Mouse (Mus musculus): ENCODE results near the gene Lama5. TPM values are rescaled to one million over a fixed set of nuclear protein-coding genes. Genes with fewer than 3 reads are reported as not detected.
A peak's percentile ranks its signal among the peaks of the same experiment; 100 is the strongest.

Lama5 gene
- polyA plus RNA-seq, 1 experiment from 2014 or later: 54.1 TPM

DNA sequence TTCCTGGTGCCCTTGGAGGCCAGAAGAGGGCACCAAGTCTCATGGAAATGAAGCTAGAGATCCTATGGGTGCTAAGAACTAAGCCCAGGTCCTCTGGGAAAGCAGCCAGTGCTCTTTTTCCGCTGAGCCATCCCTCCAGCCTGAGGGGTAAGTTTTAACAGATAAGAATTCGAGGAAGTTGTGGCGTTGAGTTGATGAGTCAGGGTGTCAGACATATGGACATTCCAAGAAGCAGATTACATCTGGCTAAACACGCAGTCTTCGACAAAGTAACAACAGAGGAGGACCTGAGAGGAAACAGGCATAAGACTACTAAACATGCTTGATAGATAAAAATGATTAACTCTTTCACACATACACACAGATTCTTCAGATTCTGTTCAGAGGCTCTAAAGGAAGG is 12.9 kb upstream of the Lama5 start:
- no peak overlapping the region for H3K9ac ChIP-seq (ENCODE audit: low read depth, low read length)
- H3K4me2 ChIP-seq (replicated peaks; ENCODE audit: low read depth, low read length): no peak overlapping the region
- WGBS: 86% methylated on average over 5 of the region's 5 CpGs
- H3K27me3 ChIP-seq (ENCODE audit: control insufficient read depth, insufficient read depth, low read length): no peaks in the 10 kb centered on the region
- 0 out of 2 replicates have a peak, but pooled peaks cover 4% of the 10 kb centered on the region for H3K4me1 ChIP-seq (ENCODE audit: control insufficient read depth, insufficient read depth, low read length)
- H3K27ac ChIP-seq (ENCODE audit: low read depth, low read length): no peak overlapping the region
- H3K9me3 ChIP-seq (ENCODE audit: control insufficient read depth, low read length): no peaks in the 10 kb centered on the region
- no peaks in the 10 kb centered on the region for H3K36me3 ChIP-seq (ENCODE audit: control insufficient read depth, insufficient read depth, low read length)
- no peak overlapping the region for H3K4me3 ChIP-seq (ENCODE audit: low read length)
- no peak for ATAC-seq (ENCODE audit: low FRiP score, low TSS enrichment)

DNA sequence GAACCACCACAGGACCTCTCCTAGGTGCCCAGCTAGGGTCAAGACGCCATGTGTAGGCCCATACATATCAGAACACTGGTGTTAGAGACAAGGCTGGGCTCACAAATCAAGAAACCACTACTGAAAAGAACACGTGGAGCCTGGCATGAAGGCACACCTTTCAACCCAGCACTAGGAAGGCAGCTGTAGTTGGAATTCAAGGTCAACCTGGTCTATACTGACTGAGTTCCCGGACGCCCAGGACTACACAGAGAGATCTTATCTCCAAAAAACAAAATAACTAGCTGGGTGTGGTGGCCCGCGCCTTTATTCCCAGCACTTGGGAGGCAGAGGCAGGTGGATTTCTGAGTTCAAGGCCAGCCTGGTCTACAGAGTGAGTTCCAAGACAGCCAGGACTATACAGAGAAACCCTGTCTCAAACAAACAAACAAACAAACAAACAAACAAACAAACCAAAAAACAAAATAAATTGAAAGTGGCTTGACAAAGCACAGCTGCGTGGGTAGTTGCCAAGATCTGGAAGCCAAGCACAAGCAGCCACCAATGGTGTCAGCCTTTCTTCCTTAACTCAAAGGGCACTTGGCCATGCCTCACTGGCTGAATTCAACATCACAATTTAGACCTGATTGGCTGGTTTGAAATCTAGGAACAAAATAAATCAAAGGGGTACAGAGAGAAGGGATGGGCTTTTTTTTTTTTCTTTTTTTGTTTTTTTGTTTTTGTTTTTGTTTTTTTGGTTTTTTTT is 12.1 kb upstream of the Lama5 start:
- H3K36me3 ChIP-seq (ENCODE audit: control insufficient read depth, insufficient read depth, low read length): no peaks in the 10 kb centered on the region
- no peak overlapping the region for H3K4me2 ChIP-seq (replicated peaks; ENCODE audit: low read depth, low read length)
- H3K4me3 ChIP-seq (ENCODE audit: low read length): no peak overlapping the region
- no peak overlapping the region for H3K9ac ChIP-seq (ENCODE audit: low read depth, low read length)
- no peaks in the 10 kb centered on the region for H3K9me3 ChIP-seq (ENCODE audit: control insufficient read depth, low read length)
- ATAC-seq (ENCODE audit: low FRiP score, low TSS enrichment): no peak
- 88% methylated on average over 7 of the region's 7 CpGs for WGBS
- H3K27me3 ChIP-seq (ENCODE audit: control insufficient read depth, insufficient read depth, low read length): no peaks in the 10 kb centered on the region
- peak overlapping the region; percentile 24; the same call in 1 of the 2 replicates for H3K27ac ChIP-seq (ENCODE audit: low read depth, low read length)
- H3K4me1 ChIP-seq (ENCODE audit: control insufficient read depth, insufficient read depth, low read length): 0 out of 2 replicates have a peak, but pooled peaks cover 4% of the 10 kb centered on the region

DNA sequence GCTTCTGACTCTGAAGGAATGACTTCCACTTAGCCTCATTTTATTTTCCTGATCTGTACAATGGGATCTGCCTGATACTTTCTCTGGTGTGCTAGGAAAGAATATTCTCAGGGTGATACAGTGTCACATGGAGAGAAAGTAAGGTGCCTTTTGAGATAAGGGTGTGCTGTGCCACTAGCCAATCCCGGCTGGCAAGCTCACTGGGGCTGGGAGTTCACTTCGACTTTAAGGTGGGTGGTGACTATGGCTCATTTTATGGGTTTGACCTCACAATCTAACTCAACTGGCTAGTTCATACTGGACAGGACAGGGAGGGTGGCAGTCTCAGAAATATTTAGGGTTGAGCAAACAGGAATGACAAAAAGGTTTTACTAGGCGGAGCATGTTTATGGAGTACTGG is 11.3 kb upstream of the Lama5 start:
- Histone ChIP-seq H3K27ac (ENCODE audit: low read depth, low read length) (no peak overlapping the region), H3K9me3 (ENCODE audit: control insufficient read depth, low read length) (no peaks in the 10 kb centered on the region), H3K4me3 (ENCODE audit: low read length) (no peak overlapping the region), H3K4me2 (replicated peaks; ENCODE audit: low read depth, low read length) (no peak overlapping the region), H3K4me1 (ENCODE audit: control insufficient read depth, insufficient read depth, low read length) (0 out of 2 replicates have a peak, but pooled peaks cover 6% of the 10 kb centered on the region), H3K27me3 (ENCODE audit: control insufficient read depth, insufficient read depth, low read length) (no peaks in the 10 kb centered on the region), H3K36me3 (ENCODE audit: control insufficient read depth, insufficient read depth, low read length) (no peaks in the 10 kb centered on the region), H3K9ac (ENCODE audit: low read depth, low read length) (no peak overlapping the region)
- 43% methylated on average over 3 of the region's 3 CpGs for WGBS
- no peak for ATAC-seq (ENCODE audit: low FRiP score, low TSS enrichment)

DNA sequence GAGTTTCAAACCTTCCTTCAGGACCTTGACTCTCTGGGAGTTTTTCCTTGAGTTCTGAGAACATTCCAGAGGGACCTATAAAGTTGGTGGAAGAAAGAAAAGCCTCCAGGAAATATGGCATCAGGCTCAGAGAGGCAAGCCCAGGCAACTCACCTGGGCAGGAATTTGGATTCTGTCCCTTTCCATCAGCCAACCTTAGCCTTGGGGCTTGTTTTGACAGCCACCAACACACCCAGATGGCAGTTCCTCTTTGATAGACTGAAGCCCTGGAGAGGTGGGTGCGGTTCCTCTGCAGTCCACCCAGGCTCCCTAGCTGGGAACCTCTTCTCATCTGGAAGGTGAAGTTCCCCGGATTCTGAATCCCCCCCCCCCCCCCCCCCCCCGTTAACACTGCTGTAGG is 10.8 kb upstream of the Lama5 start:
- Histone ChIP-seq H3K4me3 (ENCODE audit: low read length) (no peak overlapping the region), H3K36me3 (ENCODE audit: control insufficient read depth, insufficient read depth, low read length) (no peaks in the 10 kb centered on the region), H3K4me2 (replicated peaks; ENCODE audit: low read depth, low read length) (no peak overlapping the region), H3K9ac (ENCODE audit: low read depth, low read length) (no peak overlapping the region), H3K27me3 (ENCODE audit: control insufficient read depth, insufficient read depth, low read length) (no peaks in the 10 kb centered on the region), H3K9me3 (ENCODE audit: control insufficient read depth, low read length) (no peaks in the 10 kb centered on the region), H3K4me1 (ENCODE audit: control insufficient read depth, insufficient read depth, low read length) (0 out of 2 replicates have a peak, but pooled peaks cover 6% of the 10 kb centered on the region), H3K27ac (ENCODE audit: low read depth, low read length) (no peak overlapping the region)
- no peak for ATAC-seq (ENCODE audit: low FRiP score, low TSS enrichment)
- 49% methylated on average over 2 of the region's 3 CpGs for WGBS

DNA sequence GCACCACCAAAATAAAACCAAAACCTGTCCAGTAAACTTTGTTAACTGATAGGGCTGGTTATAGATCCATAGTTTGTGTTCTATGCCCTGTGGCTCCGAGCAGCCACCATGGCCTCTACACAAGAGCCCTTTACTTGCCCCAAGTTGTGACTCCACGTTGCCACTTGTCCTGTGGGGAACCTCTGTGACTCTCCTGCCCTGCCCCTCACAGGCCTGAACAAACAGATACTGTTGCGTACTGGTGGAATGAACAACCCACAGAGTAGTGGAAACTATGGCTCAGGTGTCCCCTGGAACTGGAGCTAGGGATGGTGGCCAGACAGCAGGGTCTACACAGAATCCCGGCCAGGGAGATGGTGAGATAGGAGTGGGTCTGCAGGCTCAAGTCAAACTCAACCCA is 10.1 kb upstream of the Lama5 start:
- H3K4me2 ChIP-seq (replicated peaks; ENCODE audit: low read depth, low read length): no peak overlapping the region
- no peak overlapping the region for H3K9ac ChIP-seq (ENCODE audit: low read depth, low read length)
- ATAC-seq (ENCODE audit: low FRiP score, low TSS enrichment): no peak
- H3K4me3 ChIP-seq (ENCODE audit: low read length): no peak overlapping the region
- 0 out of 2 replicates have a peak, but pooled peaks cover 6% of the 10 kb centered on the region for H3K4me1 ChIP-seq (ENCODE audit: control insufficient read depth, insufficient read depth, low read length)
- no peaks in the 10 kb centered on the region for H3K9me3 ChIP-seq (ENCODE audit: control insufficient read depth, low read length)
- 71% methylated on average over 4 of the region's 4 CpGs for WGBS
- H3K27me3 ChIP-seq (ENCODE audit: control insufficient read depth, insufficient read depth, low read length): no peaks in the 10 kb centered on the region
- peak overlapping the region; percentile 69 for H3K27ac ChIP-seq (ENCODE audit: low read depth, low read length)
- no peaks in the 10 kb centered on the region for H3K36me3 ChIP-seq (ENCODE audit: control insufficient read depth, insufficient read depth, low read length)

DNA sequence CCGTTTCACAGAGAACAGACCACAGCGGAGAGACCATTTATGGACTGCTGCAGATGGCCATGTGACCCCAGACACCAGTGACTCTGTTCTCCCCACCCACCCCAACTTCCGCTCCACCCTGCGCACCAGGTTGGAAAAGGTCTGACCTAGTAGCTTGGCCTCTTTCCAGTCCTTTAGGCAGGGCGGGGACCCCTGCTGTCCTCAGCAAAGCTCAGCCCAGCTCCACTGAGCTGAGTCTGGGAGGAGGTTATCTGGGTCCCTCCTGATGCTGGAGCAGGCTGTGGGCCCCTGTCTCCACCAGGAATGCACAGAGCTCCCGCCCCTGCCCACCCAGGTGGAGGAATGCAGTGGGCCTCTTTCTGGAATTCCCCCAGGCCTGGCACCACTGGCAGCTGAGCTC is 9.3 kb upstream of the Lama5 start:
- Histone ChIP-seq H3K9ac (ENCODE audit: low read depth, low read length) (0 out of 2 replicates have a peak overlapping the region, but pooled peaks have one; percentile 32), H3K27ac (ENCODE audit: low read depth, low read length) (peak overlapping the region; percentile 69), H3K4me1 (ENCODE audit: control insufficient read depth, insufficient read depth, low read length) (0 out of 2 replicates have a peak, but pooled peaks cover 6% of the 10 kb centered on the region), H3K4me2 (replicated peaks; ENCODE audit: low read depth, low read length) (no peak overlapping the region), H3K4me3 (ENCODE audit: low read length) (no peak overlapping the region), H3K9me3 (ENCODE audit: control insufficient read depth, low read length) (no peaks in the 10 kb centered on the region), H3K36me3 (ENCODE audit: control insufficient read depth, insufficient read depth, low read length) (no peaks in the 10 kb centered on the region), H3K27me3 (ENCODE audit: control insufficient read depth, insufficient read depth, low read length) (no peaks in the 10 kb centered on the region)
- WGBS: 49% methylated on average over 6 of the region's 6 CpGs
- peak; percentile 58 for ATAC-seq (ENCODE audit: low FRiP score, low TSS enrichment)

DNA sequence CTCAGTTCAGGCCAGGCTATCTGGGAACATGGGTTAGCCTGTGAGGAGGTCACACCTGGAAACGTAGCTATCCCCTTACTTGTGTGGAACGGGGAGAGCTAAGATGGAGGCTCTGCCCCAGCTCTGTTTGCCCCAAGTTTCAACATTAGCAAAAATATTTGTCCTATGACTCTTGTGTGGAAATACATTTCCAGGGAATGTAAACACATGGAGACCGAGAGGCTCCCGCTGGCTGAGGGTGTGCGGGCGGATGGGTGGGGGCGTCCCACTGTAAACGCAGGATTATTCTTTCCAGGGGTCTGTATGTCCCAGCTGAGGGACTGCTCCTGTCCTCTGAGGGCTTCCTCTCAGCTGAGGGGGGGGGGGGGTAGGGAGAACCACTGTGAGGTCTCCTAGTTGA is 8.7 kb upstream of the Lama5 start:
- H3K4me2 ChIP-seq (replicated peaks; ENCODE audit: low read depth, low read length): no peak overlapping the region
- no peak overlapping the region for H3K4me3 ChIP-seq (ENCODE audit: low read length)
- H3K36me3 ChIP-seq (ENCODE audit: control insufficient read depth, insufficient read depth, low read length): no peaks in the 10 kb centered on the region
- 0 out of 2 replicates have a peak, but pooled peaks cover 6% of the 10 kb centered on the region for H3K4me1 ChIP-seq (ENCODE audit: control insufficient read depth, insufficient read depth, low read length)
- 87% methylated on average over 8 of the region's 8 CpGs for WGBS
- no peaks in the 10 kb centered on the region for H3K9me3 ChIP-seq (ENCODE audit: control insufficient read depth, low read length)
- no peak overlapping the region for H3K9ac ChIP-seq (ENCODE audit: low read depth, low read length)
- H3K27me3 ChIP-seq (ENCODE audit: control insufficient read depth, insufficient read depth, low read length): no peaks in the 10 kb centered on the region
- ATAC-seq (ENCODE audit: low FRiP score, low TSS enrichment): no peak
- peak overlapping the region; percentile 69 for H3K27ac ChIP-seq (ENCODE audit: low read depth, low read length)

DNA sequence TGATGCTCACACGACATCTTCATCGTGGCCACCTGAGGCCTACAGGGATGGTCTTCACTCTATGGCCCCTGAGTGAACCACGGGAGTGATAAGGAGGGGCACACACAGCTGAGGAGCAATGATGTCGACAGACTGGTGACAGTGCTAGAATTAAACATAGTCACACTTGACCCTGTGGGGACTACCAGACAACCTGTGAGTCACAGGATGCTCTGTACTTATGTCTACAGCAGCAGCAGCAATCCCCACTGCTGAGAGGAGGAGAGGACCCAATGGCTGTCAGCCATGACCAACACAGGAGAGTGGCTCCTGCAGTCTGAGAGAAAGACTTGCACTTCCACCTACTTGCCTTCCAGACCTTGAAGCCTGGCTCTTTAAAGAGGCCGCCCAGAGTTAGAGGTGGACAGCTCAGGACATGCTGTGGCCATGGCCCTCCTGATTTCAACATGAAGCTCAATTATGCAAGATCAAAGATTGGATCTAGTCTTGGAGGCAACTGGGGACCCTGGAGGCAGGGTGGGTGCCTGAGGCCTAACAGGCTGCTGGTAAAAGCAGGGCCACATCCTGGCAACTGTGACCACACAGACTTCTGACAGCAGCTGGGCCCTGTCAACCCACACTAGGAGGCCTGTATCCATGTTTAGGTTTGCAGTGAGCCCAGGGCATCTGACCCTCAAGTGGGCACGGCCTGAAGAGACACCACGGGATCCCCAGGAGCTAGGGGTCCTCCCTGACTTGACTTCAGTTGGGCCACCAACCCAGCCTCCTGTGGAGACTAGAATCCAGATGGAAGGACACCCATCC is 7.6 kb upstream of the Lama5 start:
- Histone ChIP-seq H3K36me3 (ENCODE audit: control insufficient read depth, insufficient read depth, low read length) (no peaks in the 10 kb centered on the region), H3K9me3 (ENCODE audit: control insufficient read depth, low read length) (no peaks in the 10 kb centered on the region), H3K9ac (ENCODE audit: low read depth, low read length) (no peak overlapping the region), H3K4me2 (replicated peaks; ENCODE audit: low read depth, low read length) (no peak overlapping the region), H3K4me1 (ENCODE audit: control insufficient read depth, insufficient read depth, low read length) (peaks cover 12% of the 10 kb centered on the region; the same call in 1 of the 2 replicates), H3K4me3 (ENCODE audit: low read length) (no peak overlapping the region), H3K27me3 (ENCODE audit: control insufficient read depth, insufficient read depth, low read length) (no peaks in the 10 kb centered on the region), H3K27ac (ENCODE audit: low read depth, low read length) (peak overlapping the region; percentile 30; the same call in 1 of the 2 replicates)
- WGBS: 82% methylated on average over 7 of the region's 7 CpGs
- ATAC-seq (ENCODE audit: low FRiP score, low TSS enrichment): no peak

DNA sequence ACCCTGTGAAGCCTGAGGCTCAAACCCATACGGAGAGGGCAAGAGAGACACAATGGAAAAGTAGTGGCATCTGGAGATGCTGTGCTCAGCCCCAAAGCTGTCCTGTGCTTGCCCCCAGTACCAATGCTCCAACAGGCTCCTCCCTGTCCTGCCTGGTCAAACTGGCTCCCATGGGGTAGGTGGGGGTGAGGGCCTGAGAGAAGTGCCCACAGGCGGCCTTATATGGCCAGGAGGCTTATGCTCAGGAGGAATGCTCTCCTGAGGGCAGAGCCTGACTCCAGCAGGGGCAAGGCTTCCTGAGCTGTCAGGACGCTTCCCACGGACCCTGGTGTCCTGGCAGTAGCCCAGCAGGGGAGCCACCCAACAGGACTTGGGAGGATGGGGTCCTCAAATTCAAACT is 4.8 kb upstream of the Lama5 start:
- ATAC-seq (ENCODE audit: low FRiP score, low TSS enrichment): no peak
- no peak overlapping the region for H3K9ac ChIP-seq (ENCODE audit: low read depth, low read length)
- peaks cover 8% of the 10 kb centered on the region for H3K27me3 ChIP-seq (ENCODE audit: control insufficient read depth, insufficient read depth, low read length)
- H3K36me3 ChIP-seq (ENCODE audit: control insufficient read depth, insufficient read depth, low read length): no peaks in the 10 kb centered on the region
- H3K27ac ChIP-seq (ENCODE audit: low read depth, low read length): no peak overlapping the region
- 62% methylated on average over 4 of the region's 4 CpGs for WGBS
- H3K9me3 ChIP-seq (ENCODE audit: control insufficient read depth, low read length): no peaks in the 10 kb centered on the region
- H3K4me2 ChIP-seq (replicated peaks; ENCODE audit: low read depth, low read length): no peak overlapping the region
- H3K4me1 ChIP-seq (ENCODE audit: control insufficient read depth, insufficient read depth, low read length): peaks cover 33% of the 10 kb centered on the region
- no peak overlapping the region for H3K4me3 ChIP-seq (ENCODE audit: low read length)

Data from kidney, embryonic 14.5 days (tissue).